Mouse (Mus musculus) E14TG2a.4 (cell line): ENCODE data around the gene Pex19.

Experiments used
- CTCF ChIP-seq: conservative IDR thresholded peaks from 2 replicates; pipeline ENCODE4 v1.5.1; 2014; ENCODE audit warnings: low read length
- POU5F1 ChIP-seq: IDR thresholded peaks from 2 replicates; pipeline ENCODE4 v1.6.1; 2014; ENCODE audit warnings: low read length, borderline replicate concordance

DNA sequence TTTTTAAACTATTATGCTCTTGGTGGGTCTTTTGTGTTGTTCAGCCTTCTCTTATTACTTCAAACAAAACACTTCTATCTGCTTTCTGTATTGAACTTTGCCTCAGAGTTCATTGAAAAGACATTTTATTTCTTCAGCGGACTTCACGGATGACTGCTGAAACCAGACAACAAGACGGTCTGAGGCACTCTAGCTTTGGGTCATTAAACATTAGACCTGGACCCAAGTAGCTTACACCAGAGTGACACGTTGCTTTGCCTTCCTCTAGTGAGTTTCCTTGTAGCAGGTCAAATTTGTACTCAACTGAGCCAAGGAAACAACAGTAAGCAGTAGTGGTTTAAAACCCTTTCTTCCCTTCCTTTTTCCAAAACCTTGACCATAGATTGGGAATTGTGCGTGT, 41.4 kb downstream of the Pex19 start:
- TF ChIP-seq CTCF (no peak), POU5F1 (no peak)
